Mouse (Mus musculus) adrenal gland, adult 2 months (tissue): ENCODE measurements at regions not wholly inside any gene's neighbourhood (a gene's known extent, or its start where the extent isn't known, plus 50 kb on each side); places are given as distances from the start of the nearest gene placed in this dataset.

Source experiments
- DNase-seq: peaks from one replicate; pipeline ENCODE4 v3.0.0; 2021

DNA sequence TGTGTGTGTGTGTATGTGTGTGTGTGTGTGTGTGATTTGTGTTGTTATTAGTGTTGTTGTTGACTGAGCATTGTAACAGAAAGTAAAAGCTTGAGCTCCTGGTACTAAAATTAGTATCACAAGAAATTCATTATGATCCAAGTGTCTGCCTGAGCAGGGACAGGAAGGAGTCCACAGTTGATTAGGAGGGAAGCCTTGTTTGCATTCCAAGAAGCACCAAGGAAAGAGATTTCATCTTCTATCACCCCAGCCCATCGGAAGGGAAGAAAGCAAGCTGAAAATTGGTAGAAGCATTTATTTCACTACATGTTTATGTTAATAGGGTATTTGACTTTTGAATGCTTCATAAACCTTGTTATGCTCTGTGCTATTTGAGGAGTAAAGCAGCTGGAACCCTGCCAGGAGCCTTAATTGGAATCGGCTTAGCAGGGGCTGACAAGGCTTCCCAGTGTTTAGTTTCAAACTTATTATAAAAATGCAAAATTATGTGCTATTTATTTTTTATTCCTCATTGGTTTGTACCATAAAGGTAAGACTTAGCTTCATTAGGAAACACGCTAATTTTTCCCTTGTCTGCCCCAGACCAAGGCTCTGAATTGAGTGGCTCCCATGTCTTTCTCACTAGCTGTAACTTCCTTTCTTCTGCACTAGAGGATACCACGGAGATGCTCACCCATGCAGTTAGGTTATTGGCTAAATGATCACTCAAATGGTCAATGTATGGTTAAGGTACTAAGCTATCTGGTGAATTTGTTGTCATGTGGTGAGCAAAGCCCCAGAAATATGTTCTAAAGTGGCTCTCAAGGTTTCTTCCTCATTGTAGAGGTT, 318.6 kb downstream of the Serpinb8 start:
- no peak for DNase-seq

DNA sequence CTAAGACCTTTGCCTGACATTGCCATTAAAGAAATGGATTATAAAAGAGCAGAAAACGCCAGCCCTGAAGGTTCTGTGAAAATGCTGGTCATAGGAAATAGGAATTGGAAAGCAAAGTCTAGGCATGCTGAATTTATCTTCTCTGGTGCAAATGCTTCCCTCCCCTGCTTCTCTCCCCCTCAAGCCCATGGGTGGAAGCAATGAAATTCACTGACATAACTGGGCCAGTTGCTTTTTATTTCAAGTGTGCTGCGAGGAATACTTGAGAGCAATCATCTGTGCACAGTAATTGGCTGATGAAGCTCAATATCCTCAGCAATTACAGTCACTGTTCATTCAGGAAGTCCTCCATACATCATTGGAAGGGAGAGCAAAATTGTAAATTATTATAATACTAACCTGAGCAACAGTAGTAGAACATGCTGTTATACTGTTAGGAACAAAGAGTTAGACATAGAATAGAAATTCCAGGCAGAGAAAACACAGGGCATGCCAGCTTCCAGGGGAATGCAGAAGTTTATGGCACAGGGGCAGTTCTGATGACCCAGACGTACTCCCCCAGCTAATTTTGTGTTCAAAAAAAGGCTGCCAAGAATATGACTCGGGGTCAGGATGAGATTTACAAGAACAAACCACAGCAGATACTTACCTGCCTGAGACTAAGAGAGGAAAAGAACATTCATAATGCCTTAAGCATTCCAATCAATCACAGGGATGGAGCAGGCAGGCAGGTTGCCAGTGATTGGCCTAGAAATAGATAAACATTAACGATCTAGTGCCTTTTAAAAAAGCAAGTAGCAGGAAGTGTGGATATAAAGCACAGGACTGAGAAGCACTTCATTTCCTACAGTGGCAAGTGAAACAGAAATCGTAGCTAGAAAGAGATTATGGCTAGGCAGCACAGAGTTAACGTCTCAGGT, 325.1 kb downstream of the Serpinb8 start:
- DNase-seq, result no peak

DNA sequence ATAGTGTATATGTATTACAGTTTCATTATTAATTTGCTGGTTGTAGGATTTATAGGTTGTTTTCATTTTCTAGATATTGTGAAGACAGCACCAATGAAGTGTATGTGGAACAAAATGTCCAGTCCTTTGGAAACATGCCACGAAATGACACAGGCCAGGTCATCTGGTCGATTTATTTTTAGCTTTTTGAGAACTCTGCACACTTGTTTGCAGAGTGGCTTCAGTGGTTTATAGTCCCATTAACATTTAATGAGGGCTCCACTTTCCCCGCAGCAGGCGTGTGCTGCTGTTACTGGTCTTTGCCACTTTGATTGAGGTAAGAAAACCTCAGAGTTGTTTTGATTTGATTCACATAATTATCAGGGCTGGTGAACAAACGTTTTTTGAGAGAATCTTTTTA, 327.2 kb downstream of the Serpinb8 start:
- no peak for DNase-seq

DNA sequence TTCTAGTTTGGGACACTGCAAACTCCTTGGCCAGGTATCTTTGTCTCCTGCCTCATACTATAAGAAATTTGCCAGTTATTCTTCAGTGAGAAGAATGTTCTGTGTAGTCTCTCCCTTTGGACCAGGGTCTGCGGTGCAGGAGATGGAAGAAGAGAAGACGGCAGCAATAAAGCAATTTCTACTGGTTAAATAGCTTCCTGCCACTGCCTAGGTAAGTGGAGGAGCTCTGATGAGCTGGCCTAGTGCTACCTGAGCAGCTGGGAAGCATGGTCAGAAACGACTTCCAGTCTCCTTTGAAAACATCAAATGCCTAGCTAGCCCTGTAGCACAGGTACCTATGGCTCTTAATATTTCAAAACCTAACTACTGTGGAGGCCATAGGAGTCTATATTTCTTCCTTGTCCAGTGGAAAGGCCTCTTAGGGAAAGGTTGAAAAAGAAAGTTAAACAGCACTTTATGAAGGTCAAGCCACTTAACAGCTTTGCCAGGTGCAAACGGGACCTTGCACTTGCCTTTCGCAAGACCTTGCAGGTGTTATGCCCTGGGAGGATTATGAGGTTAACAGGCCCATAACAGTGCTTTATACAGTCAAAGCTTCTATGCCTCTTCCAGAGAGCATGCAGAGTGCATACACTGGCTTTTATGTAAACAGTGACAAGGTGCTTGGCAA, 351.9 kb downstream of the Serpinb8 start:
- DNase-seq, result no peak

DNA sequence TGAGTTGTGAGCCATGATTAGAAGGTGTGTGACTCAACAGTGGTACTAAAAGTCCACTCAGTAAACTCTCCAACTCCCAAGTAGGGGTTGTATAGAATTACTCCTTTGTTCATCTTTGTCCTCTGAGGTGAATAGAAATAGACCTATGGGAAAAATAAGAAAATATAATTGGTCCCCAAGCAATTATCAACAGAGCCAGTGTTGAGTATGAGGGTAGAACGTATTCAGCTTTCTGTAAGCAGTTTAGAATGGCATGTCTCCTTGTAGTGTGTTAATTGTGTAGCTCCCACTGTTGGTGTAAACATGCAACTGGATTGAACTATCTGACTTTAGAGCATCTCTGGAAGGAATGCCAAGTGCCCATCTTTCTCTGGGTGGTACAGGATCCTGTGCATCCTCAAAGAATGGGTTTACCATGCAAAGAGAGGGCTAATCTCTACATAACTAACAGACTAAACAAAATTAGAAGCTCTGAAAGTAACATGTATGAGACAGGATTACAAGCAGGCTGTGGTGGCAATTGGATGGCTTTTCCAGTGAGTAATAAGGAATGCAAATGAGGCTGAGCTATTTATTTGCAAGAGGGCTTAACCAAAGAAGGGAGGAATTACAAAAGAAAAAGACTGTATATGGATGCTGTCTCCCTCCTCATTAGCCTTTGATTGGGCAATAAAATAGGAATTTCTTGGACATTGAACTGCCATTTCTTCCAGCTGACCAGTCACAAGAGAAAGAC, 356.6 kb downstream of the Serpinb8 start:
- no peak for DNase-seq

DNA sequence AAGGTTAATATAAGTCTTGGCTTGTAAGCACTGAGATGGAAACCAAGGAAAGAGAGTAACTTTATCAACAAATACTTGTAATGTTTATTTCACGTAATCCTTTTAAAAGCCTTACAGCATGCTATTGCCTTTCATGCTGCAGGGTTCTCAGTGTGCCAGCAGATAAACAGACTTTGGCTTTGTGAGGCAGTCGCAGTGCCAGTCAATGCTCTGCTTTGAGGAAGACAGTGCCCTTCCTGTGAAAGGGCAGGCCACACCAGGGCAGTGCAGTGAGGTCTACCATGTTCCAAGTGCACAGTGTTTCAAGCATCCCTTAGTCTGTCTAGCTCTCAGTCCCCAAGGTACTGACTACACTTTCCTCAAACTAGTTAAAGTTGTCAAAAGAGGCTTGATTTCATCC, 360.6 kb downstream of the Serpinb8 start:
- DNase-seq, result no peak

DNA sequence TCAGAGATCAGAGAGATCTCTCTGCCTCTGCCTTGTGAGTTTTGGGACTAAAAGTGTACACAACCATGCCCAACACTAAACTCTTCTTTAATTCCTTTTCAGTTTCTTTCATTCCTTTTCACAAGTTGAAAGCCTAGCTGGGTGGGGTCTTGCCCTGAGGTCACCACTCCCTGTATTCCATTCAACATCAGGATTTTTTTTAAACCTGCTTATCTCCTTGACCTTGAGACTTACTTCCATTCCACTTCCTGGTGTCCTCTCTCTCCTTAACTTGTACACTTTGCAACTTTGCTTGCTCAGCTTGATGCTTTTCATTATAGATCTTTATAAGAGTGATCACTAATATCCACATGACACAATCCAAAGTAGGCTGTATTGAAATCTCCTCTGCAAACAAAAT, 371.2 kb downstream of the Serpinb8 start:
- DNase-seq, result no peak

DNA sequence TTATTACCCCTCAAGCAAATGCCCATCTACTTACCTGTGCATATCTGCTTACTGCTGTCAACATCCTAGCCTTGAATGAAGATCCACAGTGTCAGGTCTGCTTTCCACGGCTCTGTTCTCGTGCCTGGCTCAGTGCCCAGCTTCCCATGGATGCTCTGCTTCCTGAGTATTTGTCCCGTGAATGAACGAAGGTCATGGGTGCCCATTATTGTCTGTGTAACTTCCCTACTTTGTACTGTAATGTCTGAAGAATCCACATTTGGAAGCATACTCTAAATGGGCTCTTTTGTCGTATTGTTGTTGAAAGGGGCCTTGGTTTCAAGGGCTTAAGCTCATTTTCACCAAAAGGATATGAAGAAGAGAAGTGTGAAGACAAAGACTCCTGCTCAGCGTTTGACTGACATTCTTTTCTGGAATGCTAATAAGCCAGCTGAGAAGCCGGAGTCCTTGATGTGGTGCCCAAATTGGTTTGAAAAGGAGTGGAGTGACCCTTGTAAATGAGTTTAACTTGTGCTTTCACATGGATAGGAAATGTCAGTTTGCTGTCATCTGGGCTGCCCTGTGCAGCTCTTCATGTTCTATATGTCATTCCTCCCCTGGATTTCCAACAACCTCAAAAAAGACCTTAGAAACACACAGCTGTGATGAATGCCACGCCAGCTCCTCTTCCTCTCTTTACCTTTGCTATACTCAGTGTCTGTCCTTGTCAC, 386.0 kb downstream of the Serpinb8 start:
- no peak for DNase-seq

DNA sequence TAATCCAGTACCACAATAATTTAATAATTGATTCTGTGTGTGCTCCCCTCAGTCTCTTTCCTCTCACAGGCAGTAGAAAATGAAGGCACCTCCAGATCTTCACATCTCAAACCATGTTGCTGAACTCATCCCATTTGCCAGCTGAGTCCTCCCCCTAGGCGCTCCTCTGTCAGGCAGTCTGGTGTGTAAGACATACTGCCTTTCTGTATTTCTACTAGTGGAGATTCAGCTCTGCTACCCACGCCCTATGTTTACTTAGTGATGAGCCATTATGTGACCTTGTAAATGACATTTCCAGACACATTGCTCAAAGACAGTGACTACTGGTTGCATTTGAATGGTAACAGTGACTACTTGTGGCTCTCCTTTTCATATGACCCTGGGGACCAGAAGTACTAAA, 387.9 kb downstream of the Serpinb8 start:
- peak; percentile 68 for DNase-seq

DNA sequence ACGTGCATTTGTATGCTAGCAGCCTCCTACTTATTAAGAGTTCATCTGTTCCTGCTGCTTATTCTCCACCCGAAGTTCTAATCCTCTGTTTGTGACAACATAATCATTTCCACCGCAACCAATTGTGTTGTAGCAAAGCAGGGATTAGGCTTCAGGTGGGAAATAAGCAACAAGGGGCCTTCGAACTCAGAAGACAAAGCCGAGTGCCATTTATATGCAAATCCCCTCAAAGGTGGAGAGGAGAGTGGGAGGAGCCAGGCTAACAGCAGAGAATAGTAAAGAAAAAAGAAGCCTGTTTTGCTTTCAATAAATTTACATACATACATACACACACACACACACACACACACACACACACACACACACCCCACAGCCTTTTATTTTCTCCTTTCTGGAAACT, 388.6 kb downstream of the Serpinb8 start:
- peak; percentile 2 for DNase-seq

DNA sequence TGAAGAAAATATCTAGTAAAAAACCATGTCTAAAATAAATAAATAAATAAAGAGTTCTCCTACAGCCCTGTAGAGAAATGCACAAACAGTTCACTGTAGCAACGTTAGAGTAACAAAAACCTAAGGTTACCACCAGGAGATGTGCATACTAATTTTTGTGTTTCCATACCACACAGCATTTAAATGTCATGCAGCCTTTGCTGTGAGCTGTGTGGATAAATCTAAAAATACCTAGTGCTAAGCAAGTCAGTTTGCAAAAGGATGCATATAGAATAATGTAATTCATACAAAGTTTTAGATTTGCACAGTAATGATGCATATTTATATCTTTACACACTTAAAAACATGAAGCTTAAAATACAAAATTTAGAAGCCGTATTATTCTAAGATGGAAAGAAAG, 395.8 kb downstream of the Serpinb8 start:
- no peak for DNase-seq

DNA sequence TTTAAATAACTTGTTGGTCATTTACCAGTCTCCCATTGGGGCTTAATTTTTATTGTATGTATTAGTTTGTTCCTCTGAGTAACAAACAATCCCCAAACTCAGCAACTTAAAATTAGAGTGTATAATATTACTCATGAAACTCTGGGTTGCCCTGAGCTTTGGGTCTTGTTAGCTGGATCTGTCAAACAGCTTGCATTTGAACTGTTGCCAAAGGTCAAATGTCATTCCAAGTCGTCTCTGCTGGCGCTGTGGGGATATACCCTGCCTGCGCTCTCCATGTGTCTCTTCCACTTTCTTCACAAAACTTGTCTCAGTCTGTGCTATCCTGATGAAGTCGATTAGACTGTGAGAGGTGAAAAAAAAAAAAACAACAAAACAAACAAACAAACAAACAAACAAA, 398.3 kb downstream of the Serpinb8 start:
- DNase-seq, result no peak

DNA sequence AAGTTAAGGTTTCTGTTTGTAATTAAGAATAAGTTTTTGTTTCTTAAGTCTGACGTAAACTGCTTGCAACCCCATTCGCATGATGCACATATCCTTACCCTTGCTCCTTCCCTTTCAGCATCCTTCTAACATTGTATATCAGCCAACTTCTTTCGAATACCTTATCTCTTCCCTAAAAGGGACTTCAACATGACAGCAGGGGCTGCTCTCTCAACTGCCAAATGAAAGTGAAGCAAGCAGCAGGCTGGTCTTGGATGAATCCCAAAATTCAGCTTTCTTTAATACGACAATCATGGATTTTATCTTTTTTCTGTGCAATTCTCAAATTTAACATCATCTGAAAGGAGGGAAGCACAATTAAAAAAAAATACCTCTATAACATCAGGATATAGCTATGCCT, 403.2 kb downstream of the Serpinb8 start:
- no peak for DNase-seq

DNA sequence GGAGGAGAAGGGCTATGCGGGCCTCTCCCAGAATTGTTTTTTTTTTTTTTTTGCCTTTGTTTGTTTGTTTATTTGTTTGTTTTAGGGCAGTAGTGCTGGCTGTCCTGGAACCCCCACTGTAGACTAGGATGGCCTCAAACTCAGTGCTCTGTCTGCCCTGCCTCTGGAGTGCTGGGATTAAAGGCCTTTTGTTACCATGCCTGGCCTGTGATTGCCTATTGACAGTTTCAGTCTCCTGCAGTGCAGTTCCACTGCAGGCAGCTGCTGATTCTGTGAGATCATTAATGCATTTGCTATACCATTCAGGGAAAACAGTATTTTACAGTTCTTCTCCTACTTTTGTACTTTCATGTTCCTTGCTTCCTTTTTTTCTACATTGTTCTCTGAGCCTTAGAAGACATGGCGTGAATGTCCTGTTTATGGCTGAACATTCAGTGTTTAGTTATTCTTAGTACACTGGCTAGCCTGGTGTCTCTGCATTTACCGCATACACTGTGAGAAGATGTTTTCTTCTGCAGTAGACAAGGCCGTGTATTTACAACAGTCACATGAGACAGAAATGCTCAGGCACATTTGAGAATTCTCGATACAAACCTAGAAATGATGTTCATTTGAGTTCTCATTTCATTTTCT, 434.0 kb downstream of the Serpinb8 start:
- DNase-seq, result no peak

DNA sequence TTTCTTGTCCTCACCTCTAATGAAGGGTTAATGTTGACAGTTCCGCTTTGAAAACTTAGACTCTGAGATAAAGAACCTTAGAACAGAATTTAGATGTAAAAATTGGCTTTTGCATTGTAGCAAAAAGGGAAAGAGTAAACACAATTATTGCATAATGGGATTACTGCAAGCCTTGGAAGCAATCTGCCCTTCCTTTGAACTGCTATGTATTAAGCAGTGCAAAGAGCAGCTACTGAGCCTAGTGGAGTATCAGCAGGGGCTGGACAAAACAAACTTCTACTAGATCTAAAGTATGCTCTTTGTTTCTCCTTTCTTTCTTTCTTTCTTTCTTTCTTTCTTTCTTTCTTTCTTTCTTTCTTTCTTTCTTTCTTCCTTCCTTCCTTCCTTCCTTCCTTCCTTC, 434.9 kb downstream of the Serpinb8 start:
- no peak for DNase-seq

DNA sequence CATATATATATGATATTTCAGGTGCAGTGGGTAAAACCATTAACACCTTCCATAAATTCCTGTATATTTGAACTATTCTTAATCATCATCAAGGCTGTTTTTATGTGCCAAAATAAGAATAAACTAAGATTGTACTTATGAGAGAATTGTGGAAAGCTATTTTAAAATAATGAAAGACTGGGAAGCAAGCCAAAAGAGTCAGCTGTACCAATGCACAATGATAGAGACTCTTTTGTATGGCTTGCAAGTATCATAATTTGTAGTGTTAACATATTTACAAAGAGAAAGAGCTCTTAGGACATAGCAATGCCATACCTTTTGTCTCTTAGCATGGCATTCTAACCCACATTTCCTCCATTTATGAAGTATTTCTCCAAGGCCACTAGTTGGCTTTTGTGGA, 436.7 kb downstream of the Serpinb8 start:
- no peak for DNase-seq

DNA sequence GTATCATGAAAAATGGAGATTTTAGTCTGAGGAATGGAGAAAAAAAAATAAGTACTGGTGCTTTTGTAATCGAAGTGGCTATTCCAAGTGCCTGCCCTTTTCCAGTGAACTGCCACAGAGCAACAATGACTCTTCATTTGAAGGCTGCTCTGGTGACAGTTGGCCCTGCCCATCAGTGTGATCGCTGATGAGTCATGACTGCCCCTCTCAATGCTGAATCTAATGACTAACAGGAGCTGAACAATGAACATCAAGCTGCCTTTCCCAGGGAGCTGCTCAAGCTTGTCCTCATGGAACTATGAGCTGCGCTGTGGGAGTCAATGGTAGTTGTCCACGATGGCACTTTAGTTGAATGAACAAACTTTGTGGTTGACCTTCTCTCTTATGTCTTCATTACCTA, 456.4 kb downstream of the Serpinb8 start:
- DNase-seq, result peak; percentile 69

DNA sequence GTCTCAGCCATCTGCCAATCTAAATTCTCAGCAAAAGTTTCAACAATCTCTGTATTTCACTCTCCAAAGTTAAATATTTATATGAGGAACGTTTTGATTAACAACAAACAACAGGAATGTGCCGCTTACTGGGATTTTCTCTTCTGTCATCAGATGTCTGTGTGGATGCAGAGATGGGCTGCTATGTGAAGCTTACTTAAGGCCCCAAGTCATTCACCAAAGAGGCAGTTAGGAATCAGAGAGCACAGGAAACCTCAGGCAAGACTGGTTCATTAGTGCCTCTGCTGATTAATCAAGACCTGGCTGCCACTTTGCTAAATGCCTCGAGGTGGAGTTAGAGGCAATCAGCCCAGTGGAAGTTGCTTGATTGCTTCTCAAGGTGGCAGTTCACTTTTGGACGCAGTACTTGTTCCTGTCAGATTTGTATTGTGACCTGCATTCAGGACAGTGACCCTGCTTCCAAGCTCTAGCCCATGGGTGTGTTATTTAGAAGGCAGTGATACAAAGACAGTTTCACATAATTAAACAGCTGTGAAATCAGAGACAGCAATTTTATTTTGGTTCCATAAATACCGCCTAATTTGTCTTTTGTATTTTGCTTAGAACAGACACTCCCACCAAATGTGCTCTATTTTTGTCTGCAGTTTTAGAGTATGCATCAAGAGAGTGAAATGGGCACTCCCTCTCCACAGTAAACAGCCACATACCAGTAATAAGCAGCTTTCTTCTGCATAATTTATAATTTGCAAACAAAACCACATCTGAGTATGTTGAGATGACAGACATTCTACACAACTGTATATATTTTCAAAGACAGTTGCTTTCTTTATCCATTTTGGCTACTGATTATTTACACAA, 457.3 kb downstream of the Serpinb8 start:
- DNase-seq, result no peak

DNA sequence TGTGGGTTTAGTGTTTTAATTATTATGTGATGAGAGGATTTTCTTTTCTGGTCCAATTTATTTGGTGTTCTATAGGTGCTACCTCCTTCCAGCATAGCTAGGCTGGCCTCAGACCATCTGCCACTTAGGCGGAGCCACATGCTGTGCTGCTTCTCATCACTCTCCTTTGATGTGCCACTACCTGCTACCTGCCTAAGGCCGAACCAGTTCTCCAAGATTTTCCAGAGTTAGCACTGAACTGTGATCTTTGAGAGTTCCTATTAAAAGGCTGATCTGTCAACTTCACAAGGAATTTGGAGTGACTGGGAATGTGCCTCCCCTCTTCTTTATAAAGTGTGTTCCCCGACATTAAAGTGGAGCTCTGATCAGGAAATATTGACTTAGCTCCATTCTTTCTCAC, 504.8 kb downstream of the Serpinb8 start:
- DNase-seq, result no peak

DNA sequence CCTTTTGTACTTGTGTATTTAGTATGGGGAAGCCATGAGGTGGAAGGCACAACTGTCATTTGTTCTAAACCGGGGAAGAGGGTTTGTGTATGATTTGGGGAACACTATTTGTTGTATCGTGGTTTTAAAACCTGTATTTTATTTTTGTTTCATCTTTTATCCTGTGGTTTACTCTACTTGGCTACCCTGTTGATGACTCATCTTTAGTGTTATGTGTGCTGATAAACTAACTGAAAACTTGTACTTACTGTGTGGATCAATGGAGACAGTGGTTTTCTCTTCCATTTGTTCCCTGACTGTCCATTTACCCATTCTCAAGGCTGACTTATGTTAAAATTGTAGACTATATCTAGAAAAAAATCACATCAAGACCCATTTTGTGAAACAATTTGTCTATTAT, 512.8 kb downstream of the Serpinb8 start:
- no peak for DNase-seq
